Comparison of ENCODE assay signal across 11 mouse cellular contexts in genomic region chr11:106365366-106365765, GRCm38 (mm10). TPM values are rescaled to one million over a fixed set of nuclear protein-coding genes. Genes with fewer than 3 reads are reported as not detected.
DNase-seq lines count a peak whose midpoint lies in the region; ATAC-seq lines count a peak whose summit lies in the region.
"Had no signal": no experiment of that assay in that cellular context is flagged by ENCODE, and none has a peak within 500 bp of the region (broad histone marks: within the 10 kb centered on the region; RNA-seq: fewer than 3 reads in every experiment).

Prr29 (plus strand) TSS chr11:106365472.

- DNase-seq in heart, postnatal 14 days, result no peak
- DNase-seq in midbrain, embryonic 10.5 days (ENCODE audit: low spot score), result no peak
- DNase-seq in gastrocnemius, postnatal 4 days (ENCODE audit: low spot score in 2 of 2), result peak in 1 of 2 experiments; percentile 24
- peak; percentile 86 for DNase-seq in skeletal muscle tissue, adult 2 months (ENCODE audit: low read depth, low spot score)
- DNase-seq in layer of hippocampus, postnatal 10 days (ENCODE audit: low spot score in 2 of 2), result no peak
- no peak for DNase-seq in liver
- DNase-seq: cerebellum, postnatal 36 days; right cerebral cortex, postnatal 25 days had no signal

- peaks cover 21% of the 10 kb centered on the region for H3K4me1 ChIP-seq in heart, embryonic 15.5 days (replicated peaks)
- peaks cover 27% of the 10 kb centered on the region for H3K4me1 ChIP-seq in midbrain, embryonic 10.5 days
- H3K4me1 ChIP-seq in midbrain, embryonic 15.5 days, result no peaks in the 10 kb centered on the region

- no peaks in the 10 kb centered on the region for H3K36me3 ChIP-seq in heart, embryonic 15.5 days
- no peaks in the 10 kb centered on the region for H3K36me3 ChIP-seq in midbrain, embryonic 10.5 days
- no peaks in the 10 kb centered on the region for H3K36me3 ChIP-seq in midbrain, embryonic 15.5 days (replicated peaks)

- intact Hi-C loops in heart, postnatal 14 days (cut with DNase I), result no loop called here

- H3K27me3 ChIP-seq in heart, embryonic 15.5 days, result no peaks in the 10 kb centered on the region
- no peaks in the 10 kb centered on the region for H3K27me3 ChIP-seq in midbrain, embryonic 10.5 days (ENCODE audit: low read depth, poor library complexity, severe bottlenecking)
- no peaks in the 10 kb centered on the region for H3K27me3 ChIP-seq in midbrain, embryonic 15.5 days (replicated peaks)

- peak within 1 kb of the TSS; percentile 45 for H3K27ac ChIP-seq in heart, embryonic 15.5 days
- H3K27ac ChIP-seq in midbrain, embryonic 10.5 days (replicated peaks), result peak within 1 kb of the TSS; percentile 80
- no peak within 1 kb of the TSS for H3K27ac ChIP-seq in midbrain, embryonic 15.5 days

- peak within 1 kb of the TSS; percentile 27; the same call in 1 of the 2 replicates for H3K9ac ChIP-seq in heart, embryonic 15.5 days
- no peak within 1 kb of the TSS for H3K9ac ChIP-seq in midbrain, embryonic 15.5 days

- no peak for ATAC-seq in heart, embryonic 15.5 days (replicated peaks; ENCODE audit: insufficient number of reproducible peaks, insufficient read depth, low FRiP score, low read depth)
- no peak for ATAC-seq in midbrain, embryonic 15.5 days (replicated peaks)

- H3K4me2 ChIP-seq in heart, embryonic 15.5 days, result peak within 1 kb of the TSS; percentile 41
- no peak within 1 kb of the TSS for H3K4me2 ChIP-seq in midbrain, embryonic 15.5 days

- WGBS in heart, embryonic 15.5 days, result 53% methylated on average over 10 of the region's 10 CpGs
- 54% methylated on average over 10 of the region's 10 CpGs for WGBS in midbrain, embryonic 10.5 days
- WGBS in midbrain, embryonic 15.5 days, result 61% methylated on average over 10 of the region's 10 CpGs

- H3K9me3 ChIP-seq in heart, embryonic 15.5 days (replicated peaks), result no peaks in the 10 kb centered on the region
- H3K9me3 ChIP-seq in midbrain, embryonic 10.5 days (replicated peaks), result no peaks in the 10 kb centered on the region
- no peaks in the 10 kb centered on the region for H3K9me3 ChIP-seq in midbrain, embryonic 15.5 days

- peak within 1 kb of the TSS; percentile 8; the same call in 1 of the 2 replicates for H3K4me3 ChIP-seq in heart, embryonic 15.5 days
- H3K4me3 ChIP-seq in midbrain, embryonic 10.5 days, result peak within 1 kb of the TSS; percentile 31
- H3K4me3 ChIP-seq in midbrain, embryonic 15.5 days, result no peak within 1 kb of the TSS

RNA-seq across cellular contexts. Expression of gene Prr29, which starts in this region (rescaled TPM):
- polyA plus RNA-seq in heart, embryonic 15.5 days (2015; fragmentation: Nextera tagmentation; extraction: Ambion mirVana), result 0.44 and 0.62 TPM in 2 replicates
- total RNA-seq in heart, postnatal 14 days (2021), result 1 to 10 TPM; 1.0 to 1.7 TPM
- polyA plus RNA-seq in midbrain, embryonic 10.5 days (2016; fragmentation: Nextera tagmentation; extraction: Ambion mirVana), result 0.10 TPM in 1 of 2 replicates, not detected in the other
- polyA plus RNA-seq in midbrain, embryonic 15.5 days (2015; fragmentation: Nextera tagmentation; extraction: Ambion mirVana), result not detected in 2 replicates
- 10 to 100 TPM; 13.6 to 18.1 TPM for total RNA-seq in gastrocnemius, postnatal 4 days (2021)
- under 1 TPM in 1 of 2 experiments, not detected in 1; 0.91 TPM for total RNA-seq in layer of hippocampus, postnatal 10 days (2021)
- total RNA-seq: adrenal gland, adult 18-20 months had no signal

Comparison
In these comparisons a context has a peak if more than half of its experiments do, and no peak if none do; other contexts are left out.
1. RNA of gene Prr29 (total RNA-seq): 13.6 to 18.1 TPM in gastrocnemius, postnatal 4 days; 1.0 to 1.7 TPM in heart, postnatal 14 days and 0.91 TPM in layer of hippocampus, postnatal 10 days; every median in the first group is over 4 times any median in the second.